Mouse (Mus musculus) stomach, postnatal 0 days (tissue): ENCODE measurements around the gene Oaf.

Experiments used
- CTCF ChIP-seq: IDR thresholded peaks from 2 replicates; pipeline ENCODE4 v1.5.1; 2016; ENCODE audit warnings: antibody characterized with exemption, low read depth, mild to moderate bottlenecking, moderate library complexity
- EP300 ChIP-seq: optimal IDR thresholded peaks from 2 replicates; pipeline ENCODE3; 2016; ENCODE audit warnings: antibody characterized with exemption

GRCm38 (mm10) chr9:43263946-43264451 is 24.3 kb upstream of the Oaf start:
- no peak for TF ChIP-seq CTCF
- TF ChIP-seq EP300: no peak
